Mouse (Mus musculus) liver, adult 2 months (tissue): Measurements from ENCODE around the gene Cd300ld3.

Experiments
- CTCF ChIP-seq: fragments of 200-500 bp; IDR thresholded peaks from 2 replicates; pipeline ENCODE4 v1.5.1; 2011; ENCODE audit warnings: low read depth, low read length, control low read depth
- POLR2A ChIP-seq: fragments of 200-500 bp; IDR thresholded peaks from 2 replicates; pipeline ENCODE4 v1.6.1; 2011; ENCODE audit warnings: low read length, control low read depth; ENCODE audit not compliant: insufficient read depth; ENCODE audit errors: extremely low read depth

DNA sequence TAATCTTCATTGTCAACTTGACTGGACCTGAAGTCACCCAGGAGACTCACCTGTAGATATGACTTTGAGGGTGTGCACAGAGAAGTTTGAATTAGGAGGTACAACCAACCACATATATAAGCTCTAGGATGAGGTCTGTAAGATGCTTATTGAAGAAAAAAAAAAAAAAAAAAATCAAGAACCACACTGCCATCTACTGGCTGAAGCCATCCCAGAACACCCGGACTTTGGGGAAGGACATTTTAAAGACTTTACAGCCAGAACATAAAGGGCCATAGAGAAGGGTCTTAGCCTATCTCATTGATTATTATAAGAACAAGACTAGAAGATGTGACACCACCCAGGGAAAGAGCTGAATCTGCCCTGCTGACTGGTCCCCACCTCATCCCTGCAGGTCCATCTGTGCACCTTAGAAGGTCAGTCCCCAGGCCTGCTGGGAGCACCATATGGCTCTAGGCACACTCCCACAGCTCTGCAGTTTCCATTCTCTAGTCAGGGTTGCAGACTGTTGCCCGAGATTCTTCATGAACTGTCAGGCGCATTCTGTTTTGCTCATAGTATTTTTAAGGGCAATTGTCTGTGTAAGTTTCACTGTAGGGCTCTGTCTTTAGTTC, 1.2 kb upstream of the Cd300ld3 start:
- TF ChIP-seq CTCF (no peak), POLR2A (no peak)
